Mouse (Mus musculus): ENCODE results near the gene Kif21b. TPM values are rescaled to one million over a fixed set of nuclear protein-coding genes. Genes with fewer than 3 reads are reported as not detected.

Gene Kif21b
- total and polyA plus RNA-seq, 3 experiments = 0.78 to 2.7 (median 0.98) TPM

GRCm38 (mm10) chr1:136102094-136102493, 29.1 kb upstream of the Kif21b start:
- DNase-seq = no peak
- no peaks in the 10 kb centered on the region for H3K4me1 ChIP-seq (ENCODE audit: control insufficient read depth, insufficient read depth, low read length)
- no peaks in the 10 kb centered on the region for H3K27me3 ChIP-seq (ENCODE audit: control insufficient read depth, insufficient read depth, low read length)
- H3K27ac ChIP-seq = no peak overlapping the region
- H3K79me2 ChIP-seq (replicated peaks; ENCODE audit: control insufficient read depth, insufficient read depth, low read length) = no peaks in the 10 kb centered on the region
- H3K9ac ChIP-seq (ENCODE audit: low read depth, low read length) = no peak overlapping the region
- intact Hi-C loops (cut with DNase I) = no loop called here
- no peak for TF ChIP-seq EP300 (IDR thresholded peaks at IDR 0.05; ENCODE audit: insufficient read depth, low read depth, low read length)
- no peak for TF ChIP-seq CTCF (IDR thresholded peaks at IDR 0.05)
- no peak for TF ChIP-seq POLR2A (IDR thresholded peaks at IDR 0.05; ENCODE audit: insufficient read depth, low read depth, low read length)
- WGBS = 74% methylated on average over 4 of the region's 4 CpGs
- no peak overlapping the region for H3K4me3 ChIP-seq
- H3K36me3 ChIP-seq (ENCODE audit: control insufficient read depth, insufficient read depth, low read length) = no peaks in the 10 kb centered on the region

- intact Hi-C loops (cut with DNase I) = no loop called here
- 66% methylated on average over 3 of the region's 3 CpGs for WGBS
- Histone ChIP-seq H3K36me3 (ENCODE audit: control insufficient read depth, insufficient read depth, low read length) (no peaks in the 10 kb centered on the region), H3K4me1 (ENCODE audit: control insufficient read depth, insufficient read depth, low read length) (no peaks in the 10 kb centered on the region), H3K4me3 (no peak overlapping the region), H3K9ac (ENCODE audit: low read depth, low read length) (no peak overlapping the region), H3K27ac (no peak overlapping the region), H3K79me2 (replicated peaks; ENCODE audit: control insufficient read depth, insufficient read depth, low read length) (no peaks in the 10 kb centered on the region), H3K27me3 (ENCODE audit: control insufficient read depth, insufficient read depth, low read length) (no peaks in the 10 kb centered on the region)
- DNase-seq = no peak
- TF ChIP-seq POLR2A (IDR thresholded peaks at IDR 0.05; ENCODE audit: insufficient read depth, low read depth, low read length) (no peak), EP300 (IDR thresholded peaks at IDR 0.05; ENCODE audit: insufficient read depth, low read depth, low read length) (no peak), CTCF (IDR thresholded peaks at IDR 0.05) (no peak)
These were observed 28.6 kb upstream of the Kif21b start for GRCm38 (mm10) chr1:136102551-136102950.

GRCm38 (mm10) chr1:136102981-136103380, 28.2 kb upstream of the Kif21b start:
- TF ChIP-seq POLR2A (IDR thresholded peaks at IDR 0.05; ENCODE audit: insufficient read depth, low read depth, low read length) (no peak), EP300 (IDR thresholded peaks at IDR 0.05; ENCODE audit: insufficient read depth, low read depth, low read length) (no peak), CTCF (IDR thresholded peaks at IDR 0.05) (no peak)
- Histone ChIP-seq H3K27me3 (ENCODE audit: control insufficient read depth, insufficient read depth, low read length) (no peaks in the 10 kb centered on the region), H3K79me2 (replicated peaks; ENCODE audit: control insufficient read depth, insufficient read depth, low read length) (no peaks in the 10 kb centered on the region), H3K36me3 (ENCODE audit: control insufficient read depth, insufficient read depth, low read length) (no peaks in the 10 kb centered on the region), H3K4me1 (ENCODE audit: control insufficient read depth, insufficient read depth, low read length) (no peaks in the 10 kb centered on the region), H3K4me3 (no peak overlapping the region), H3K27ac (no peak overlapping the region), H3K9ac (ENCODE audit: low read depth, low read length) (no peak overlapping the region)
- intact Hi-C loops (cut with DNase I) = no loop called here
- 44% methylated on average over 2 of the region's 2 CpGs for WGBS
- DNase-seq = no peak

- no peaks in the 10 kb centered on the region for H3K27me3 ChIP-seq (ENCODE audit: control insufficient read depth, insufficient read depth, low read length)
- intact Hi-C loops (cut with DNase I) = no loop called here
- no peak overlapping the region for H3K27ac ChIP-seq
- no peak overlapping the region for H3K9ac ChIP-seq (ENCODE audit: low read depth, low read length)
- H3K4me3 ChIP-seq = no peak overlapping the region
- H3K36me3 ChIP-seq (ENCODE audit: control insufficient read depth, insufficient read depth, low read length) = no peaks in the 10 kb centered on the region
- 89% methylated on average over 7 of the region's 7 CpGs for WGBS
- H3K79me2 ChIP-seq (replicated peaks; ENCODE audit: control insufficient read depth, insufficient read depth, low read length) = no peaks in the 10 kb centered on the region
- no peak for DNase-seq
- no peaks in the 10 kb centered on the region for H3K4me1 ChIP-seq (ENCODE audit: control insufficient read depth, insufficient read depth, low read length)
- TF ChIP-seq CTCF (IDR thresholded peaks at IDR 0.05) (no peak), EP300 (IDR thresholded peaks at IDR 0.05; ENCODE audit: insufficient read depth, low read depth, low read length) (no peak), POLR2A (IDR thresholded peaks at IDR 0.05; ENCODE audit: insufficient read depth, low read depth, low read length) (no peak)
These were observed 27.5 kb upstream of the Kif21b start for GRCm38 (mm10) chr1:136103696-136104095.

- no peaks in the 10 kb centered on the region for H3K4me1 ChIP-seq (ENCODE audit: control insufficient read depth, insufficient read depth, low read length)
- H3K79me2 ChIP-seq (replicated peaks; ENCODE audit: control insufficient read depth, insufficient read depth, low read length) = no peaks in the 10 kb centered on the region
- DNase-seq = no peak
- no peaks in the 10 kb centered on the region for H3K36me3 ChIP-seq (ENCODE audit: control insufficient read depth, insufficient read depth, low read length)
- 35% methylated on average over 4 of the region's 4 CpGs for WGBS
- H3K9ac ChIP-seq (ENCODE audit: low read depth, low read length) = no peak overlapping the region
- no peak overlapping the region for H3K4me3 ChIP-seq
- H3K27me3 ChIP-seq (ENCODE audit: control insufficient read depth, insufficient read depth, low read length) = no peaks in the 10 kb centered on the region
- no peak overlapping the region for H3K27ac ChIP-seq
- TF ChIP-seq EP300 (IDR thresholded peaks at IDR 0.05; ENCODE audit: insufficient read depth, low read depth, low read length) (no peak), POLR2A (IDR thresholded peaks at IDR 0.05; ENCODE audit: insufficient read depth, low read depth, low read length) (no peak), CTCF (IDR thresholded peaks at IDR 0.05) (no peak)
- intact Hi-C loops (cut with DNase I) = no loop called here
These were observed 26.4 kb upstream of the Kif21b start for GRCm38 (mm10) chr1:136104741-136105140.

GRCm38 (mm10) chr1:136109464-136109863, 21.7 kb upstream of the Kif21b start:
- DNase-seq = no peak
- H3K36me3 ChIP-seq (ENCODE audit: control insufficient read depth, insufficient read depth, low read length) = no peaks in the 10 kb centered on the region
- H3K79me2 ChIP-seq (replicated peaks; ENCODE audit: control insufficient read depth, insufficient read depth, low read length) = no peaks in the 10 kb centered on the region
- no peaks in the 10 kb centered on the region for H3K27me3 ChIP-seq (ENCODE audit: control insufficient read depth, insufficient read depth, low read length)
- 25% methylated on average over 2 of the region's 2 CpGs for WGBS
- H3K4me1 ChIP-seq (ENCODE audit: control insufficient read depth, insufficient read depth, low read length) = no peaks in the 10 kb centered on the region
- TF ChIP-seq EP300 (IDR thresholded peaks at IDR 0.05; ENCODE audit: insufficient read depth, low read depth, low read length) (no peak), POLR2A (IDR thresholded peaks at IDR 0.05; ENCODE audit: insufficient read depth, low read depth, low read length) (no peak), CTCF (IDR thresholded peaks at IDR 0.05) (no peak)
- H3K27ac ChIP-seq = no peak overlapping the region
- intact Hi-C loops (cut with DNase I) = no loop called here
- H3K9ac ChIP-seq (ENCODE audit: low read depth, low read length) = no peak overlapping the region
- H3K4me3 ChIP-seq = no peak overlapping the region

All from heart, adult 2 months (tissue).